Mouse (Mus musculus): ENCODE results near the gene Ctps. TPM values are rescaled to one million over a fixed set of nuclear protein-coding genes. Genes with fewer than 3 reads are reported as not detected.
"Not testable (repeated sequence)": the region's sequence is repeated elsewhere in the genome, so short reads cannot be mapped to it uniquely, and the experiment has no call there.

Gene Ctps
- 10 to 100 TPM; 62.2 to 62.5 TPM for total RNA-seq (2021)

DNA sequence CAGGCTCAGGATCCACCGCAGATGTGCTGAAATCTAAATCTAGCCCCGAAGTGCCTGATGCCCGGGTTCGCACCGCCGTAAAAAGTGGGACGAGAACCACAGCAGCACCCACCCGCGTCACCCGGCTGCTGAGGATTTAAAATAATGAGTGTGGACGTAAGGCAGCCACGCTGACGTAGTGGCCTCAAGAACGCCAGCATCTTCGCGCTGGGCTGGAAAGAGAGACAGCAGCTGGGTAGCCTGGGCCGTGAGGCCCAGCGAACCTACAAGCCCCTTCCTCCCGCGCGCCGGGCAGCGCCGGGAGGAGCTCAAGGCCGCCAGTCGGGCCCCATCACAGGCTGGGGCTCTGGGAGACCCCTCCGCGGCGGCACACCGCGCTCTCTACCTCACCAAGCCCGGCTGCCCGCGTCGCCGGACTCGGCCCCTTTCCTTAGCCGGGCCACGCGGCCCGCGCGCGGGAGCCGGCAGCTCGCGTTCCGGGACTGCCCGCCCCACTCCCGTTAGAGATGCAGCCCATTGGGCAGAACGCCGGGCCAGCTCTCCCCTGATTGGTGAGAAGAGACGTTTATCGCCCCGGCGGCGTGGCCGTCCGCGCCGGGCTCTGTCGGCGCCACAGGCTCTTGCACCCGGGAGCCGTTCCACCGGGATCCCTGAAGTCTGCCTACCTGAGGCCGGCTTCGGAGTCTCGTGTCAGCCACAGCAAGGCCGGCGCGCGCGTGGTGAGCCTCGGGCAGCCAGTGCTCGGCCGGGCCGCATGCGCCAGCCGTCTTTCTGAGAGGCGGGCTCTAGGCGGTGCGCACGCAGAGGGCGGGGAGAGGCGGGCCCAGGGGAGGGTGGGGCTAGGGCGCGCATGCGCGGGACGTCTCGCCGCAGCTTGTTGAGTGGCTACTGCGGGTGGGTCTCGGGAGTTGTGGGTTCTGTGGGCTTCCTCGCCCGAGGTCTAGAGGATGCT lies at the start of gene Ctps:
Ctps (minus strand) TSS at position 791 of the 952 bp plus-strand sequence.
- DNase-seq (ENCODE audit: extremely low spot score in 1 of 2, low spot score in 2 of 2) = peak; percentile 90 to 96
- intact Hi-C loops (cut with DNase I) = no loop called here

DNA sequence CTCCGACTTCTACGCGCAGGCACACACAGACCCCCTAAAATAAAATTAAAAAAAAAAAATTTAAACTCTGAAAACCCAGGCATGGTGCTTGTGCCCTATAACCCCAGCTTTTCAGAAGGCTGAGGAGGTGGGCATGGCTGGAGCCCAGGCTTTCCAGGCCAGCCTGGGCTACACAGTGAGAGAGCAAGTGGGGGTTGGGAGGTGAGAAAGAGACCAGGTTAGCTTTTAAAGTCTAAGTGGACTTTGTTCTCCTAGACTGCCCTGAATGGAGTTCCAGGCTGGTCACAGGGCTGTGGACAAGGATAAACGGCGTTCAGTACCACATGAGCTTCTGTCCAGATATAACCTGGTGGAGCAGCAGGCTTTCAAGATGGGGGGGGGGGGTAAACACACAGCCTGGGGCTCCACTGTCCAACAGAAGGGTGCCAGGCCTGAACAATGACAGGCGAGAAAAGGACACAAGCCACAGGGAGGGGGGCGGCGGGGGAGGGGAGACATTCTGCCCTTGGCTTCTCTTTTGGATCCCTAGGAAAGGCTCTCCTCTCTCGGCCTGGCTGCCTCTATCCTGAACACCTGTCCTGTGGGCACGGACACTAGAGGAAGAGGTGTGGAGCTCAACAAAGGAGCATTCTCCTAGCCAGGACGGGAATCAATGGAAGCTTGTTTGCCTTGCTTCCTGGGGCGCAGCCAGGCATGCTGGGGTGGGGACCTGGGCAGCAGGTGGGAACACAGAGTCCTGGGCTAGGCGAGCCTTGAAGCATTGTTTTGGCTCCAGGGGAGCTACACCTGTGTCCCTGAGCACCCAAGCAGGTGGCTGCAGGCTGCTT lies 46.3 kb upstream of the Ctps start:
- DNase-seq (ENCODE audit: extremely low spot score in 1 of 2, low spot score in 2 of 2) = no peak
- intact Hi-C loops (cut with DNase I) = loop anchor here (5.0 kb wide), 1 partner anchor 46 kb away; no protein-coding TSS in a partner anchor

DNA sequence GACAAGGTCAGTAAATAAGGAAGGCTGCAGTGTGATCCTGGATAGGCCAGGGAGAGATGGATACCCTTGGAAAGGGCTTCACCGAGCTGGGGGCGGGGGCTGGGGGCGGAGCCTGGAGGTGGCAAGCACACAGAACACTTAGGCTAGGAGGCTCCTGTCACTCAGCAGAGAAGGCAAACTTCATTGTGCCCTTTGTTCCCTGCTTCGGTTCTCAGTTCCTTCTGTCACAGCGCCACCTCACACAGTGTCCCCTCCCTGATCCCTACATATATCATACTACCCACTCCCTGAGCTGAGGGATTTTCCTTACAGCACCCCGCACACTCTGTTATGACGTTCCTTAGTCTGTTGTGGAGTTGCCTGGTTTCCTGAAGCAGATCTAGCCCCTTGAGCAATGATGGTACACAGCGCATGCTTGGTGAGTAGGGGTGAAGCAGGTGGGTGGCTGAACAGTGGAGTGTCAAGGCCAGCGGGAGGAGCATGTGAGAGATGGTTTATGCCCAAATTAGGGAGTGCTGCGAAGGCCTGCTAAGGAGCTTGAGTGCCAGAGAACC lies 45.5 kb upstream of the Ctps start:
- peak in 1 of 2 experiments; percentile 37 for DNase-seq (ENCODE audit: extremely low spot score in 1 of 2, low spot score in 2 of 2)
- intact Hi-C loops (cut with DNase I) = loop anchor here (5.0 kb wide), 1 partner anchor 47 kb away; no protein-coding TSS in a partner anchor

DNA sequence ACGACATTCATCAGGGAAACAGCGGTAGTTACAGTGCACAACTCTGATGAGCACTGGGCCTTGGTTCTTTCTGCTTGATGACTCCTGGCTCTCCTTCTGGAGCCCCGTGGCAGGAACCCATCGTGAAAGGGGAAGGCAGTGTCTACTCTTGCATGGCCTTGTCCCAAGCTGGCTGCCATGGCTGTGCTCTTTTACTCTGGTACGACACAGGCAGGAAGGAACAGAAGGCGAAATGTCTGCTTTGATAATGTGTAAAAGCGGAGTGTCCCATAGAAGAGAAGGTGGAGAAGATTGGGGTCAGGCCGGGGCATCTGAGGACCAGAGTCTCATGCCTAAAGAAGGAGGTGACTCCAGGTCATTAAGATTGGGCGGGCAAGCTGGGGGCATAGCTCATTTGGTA lies 44.6 kb upstream of the Ctps start:
- DNase-seq (ENCODE audit: extremely low spot score in 1 of 2, low spot score in 2 of 2) = no peak
- intact Hi-C loops (cut with DNase I) = loop anchor here (5.0 kb wide), 1 partner anchor 48 kb away; no protein-coding TSS in a partner anchor

DNA sequence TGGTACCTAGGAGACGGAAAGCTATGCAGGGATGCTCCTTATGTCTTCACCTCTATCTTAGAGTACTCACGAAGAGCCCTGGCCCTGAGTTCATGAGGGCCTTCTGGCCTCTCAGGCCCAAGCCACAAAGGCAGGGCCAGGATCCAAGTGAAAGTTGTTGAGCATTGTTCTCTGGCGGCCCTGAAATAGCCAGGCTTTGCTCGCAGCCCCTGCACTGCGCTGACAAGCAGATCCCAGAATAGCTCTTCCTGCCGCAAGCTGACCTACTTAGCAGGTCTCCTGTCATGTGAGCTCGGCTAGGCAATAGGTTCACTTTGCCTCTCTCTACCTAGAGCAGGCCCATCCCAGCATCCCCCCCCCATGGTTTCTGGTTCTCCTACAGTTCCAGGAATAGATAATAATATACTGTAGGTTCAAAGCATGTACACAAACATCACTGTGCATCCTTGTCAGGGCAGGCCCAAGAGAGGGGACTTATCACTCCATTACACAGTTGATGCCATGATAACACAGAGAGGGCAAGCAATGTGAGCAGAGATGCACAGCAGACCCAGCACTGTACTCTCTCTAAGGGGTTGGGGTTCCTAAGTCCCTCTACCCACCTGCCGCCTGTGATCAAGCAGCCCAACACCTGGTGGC lies 43.7 kb upstream of the Ctps start:
- DNase-seq (ENCODE audit: extremely low spot score in 1 of 2, low spot score in 2 of 2) = peak; percentile 36 to 77
- intact Hi-C loops (cut with DNase I) = no loop called here

DNA sequence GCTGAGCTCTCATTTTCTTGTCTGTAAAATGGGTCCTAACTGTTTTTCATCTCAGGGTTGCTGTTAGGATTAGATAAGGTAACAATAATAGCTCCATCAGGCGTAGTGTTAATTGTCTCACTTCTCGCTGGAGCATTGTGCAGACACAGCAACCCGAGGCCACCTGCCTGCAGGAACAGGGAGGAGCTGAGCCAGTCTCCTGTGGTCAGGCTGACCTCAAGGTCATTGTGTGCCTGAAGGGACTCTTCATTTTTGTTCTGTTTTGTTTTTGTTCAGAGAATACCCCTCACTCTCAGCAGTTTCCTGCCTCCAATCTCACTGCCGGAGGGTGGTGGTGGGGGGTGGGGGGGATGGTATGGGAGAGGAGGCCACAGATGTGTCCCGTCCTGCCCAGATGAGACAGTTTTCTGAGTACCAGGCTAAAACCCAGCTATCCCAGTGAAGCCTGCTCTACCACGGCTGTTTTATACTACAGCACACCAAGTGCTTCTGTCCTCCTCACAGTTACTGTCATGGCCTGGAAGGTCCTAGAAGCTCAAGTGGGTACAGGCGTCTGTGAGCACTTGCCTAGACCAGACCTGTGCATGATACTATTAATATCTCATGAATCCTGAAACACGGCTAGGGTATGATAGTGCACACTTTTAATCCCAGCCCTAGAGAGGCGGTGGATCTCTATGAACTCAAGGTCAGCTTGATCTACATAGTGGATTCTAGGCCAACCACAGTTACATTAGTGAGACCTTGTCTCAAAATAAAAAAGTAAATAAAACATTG lies 42.4 kb upstream of the Ctps start:
- peak in 1 of 2 experiments; percentile 71 for DNase-seq (ENCODE audit: extremely low spot score in 1 of 2, low spot score in 2 of 2)
- intact Hi-C loops (cut with DNase I) = no loop called here

DNA sequence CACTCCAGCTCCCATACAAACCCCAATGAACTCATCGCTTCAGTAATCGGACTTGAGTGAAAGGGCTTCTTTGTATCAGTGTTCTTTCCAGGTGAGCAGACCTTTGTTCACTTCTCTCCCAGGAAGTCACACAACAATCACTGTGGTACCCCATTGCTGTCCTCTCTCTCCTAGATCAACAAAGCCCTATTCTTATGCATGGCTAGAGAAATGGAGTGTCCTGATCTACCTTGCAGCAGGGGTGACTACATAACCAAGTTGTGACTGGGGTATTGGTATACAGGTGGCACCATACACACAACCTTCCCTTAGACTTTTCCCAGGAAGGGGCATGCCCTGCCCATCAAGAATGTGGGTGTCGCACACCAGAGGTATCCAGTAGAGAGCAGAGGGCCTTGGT lies 40.9 kb upstream of the Ctps start:
- intact Hi-C loops (cut with DNase I) = no loop called here
- DNase-seq (ENCODE audit: extremely low spot score in 1 of 2, low spot score in 2 of 2) = no peak

DNA sequence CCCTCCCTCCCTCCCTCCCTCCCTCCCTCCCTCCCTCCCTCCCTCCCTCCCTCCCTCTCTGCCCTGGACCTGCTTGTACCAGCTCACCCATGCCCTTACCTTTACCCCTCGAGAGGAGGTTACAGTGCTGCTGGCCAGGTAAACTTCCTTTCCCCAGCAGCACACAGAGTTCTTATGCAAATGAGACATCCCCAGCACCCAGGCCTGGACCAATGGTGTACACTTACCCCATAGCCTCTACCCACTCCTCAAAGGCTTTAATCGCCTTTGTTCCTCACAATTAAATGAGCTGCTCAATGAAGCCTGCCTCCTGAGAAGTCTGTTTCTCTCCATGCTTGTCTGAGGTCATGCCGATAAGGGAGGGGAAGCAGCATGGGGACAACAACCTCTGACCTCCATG lies 36.9 kb upstream of the Ctps start:
- intact Hi-C loops (cut with DNase I) = no loop called here
- no peak for DNase-seq (ENCODE audit: extremely low spot score in 1 of 2, low spot score in 2 of 2)

DNA sequence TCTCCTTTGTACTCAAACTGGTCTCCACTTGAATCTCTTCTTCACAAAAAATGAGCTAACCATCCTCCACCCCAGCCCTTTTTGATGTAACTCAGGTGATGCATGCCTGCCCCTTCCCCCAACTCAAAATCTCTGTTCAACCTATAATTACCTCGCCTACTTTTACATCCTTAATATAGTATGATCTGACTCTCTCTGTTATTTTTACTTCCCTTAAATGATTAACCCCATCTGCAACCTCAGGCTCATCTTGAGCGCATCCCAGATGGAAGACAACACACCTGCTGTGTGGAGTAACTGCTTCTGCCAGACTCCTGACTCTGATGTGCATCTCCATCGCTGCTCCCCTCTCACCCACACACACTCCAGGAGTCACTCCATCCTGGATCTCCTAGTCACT lies 32.6 kb upstream of the Ctps start:
- intact Hi-C loops (cut with DNase I) = no loop called here
- DNase-seq (ENCODE audit: extremely low spot score in 1 of 2, low spot score in 2 of 2) = no peak

DNA sequence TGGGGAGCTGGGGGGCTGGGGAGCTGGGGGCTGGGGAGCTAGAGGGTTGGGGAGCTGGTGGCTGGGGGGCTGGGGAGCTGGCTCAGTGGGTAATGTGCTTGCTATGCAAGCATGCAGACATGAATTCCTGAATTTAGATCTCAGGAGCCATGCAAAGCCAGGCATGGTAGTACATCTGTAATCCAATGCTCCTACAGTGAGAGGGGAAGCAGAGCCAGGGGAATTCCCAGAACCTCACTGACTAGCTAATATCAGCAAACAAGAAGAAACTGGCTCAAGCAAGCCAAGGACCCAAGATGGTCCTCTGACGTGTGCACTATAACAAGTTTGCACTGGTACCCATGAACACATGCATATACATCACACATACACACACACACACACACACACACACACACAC lies 31.7 kb upstream of the Ctps start:
- intact Hi-C loops (cut with DNase I) = no loop called here
- DNase-seq (ENCODE audit: extremely low spot score in 1 of 2, low spot score in 2 of 2) = no peak

DNA sequence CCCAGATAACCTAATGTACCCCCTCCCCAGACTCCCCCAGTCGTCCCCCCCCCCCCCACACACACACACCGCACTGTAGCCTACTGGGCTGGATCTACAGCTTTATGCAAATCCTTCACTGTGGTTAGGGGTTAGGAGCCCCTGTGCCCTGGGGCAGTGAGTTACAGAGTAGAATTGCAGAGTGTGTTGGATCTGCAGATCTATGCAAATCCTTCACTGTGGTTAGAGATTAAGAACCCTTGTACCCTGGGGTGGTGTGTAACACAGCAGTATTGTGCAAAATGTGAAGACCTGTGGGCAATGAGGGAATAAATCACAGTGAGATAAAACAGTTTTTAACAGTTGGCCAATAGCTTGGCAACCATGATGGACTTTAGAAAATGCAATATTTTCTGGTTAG lies 28.8 kb upstream of the Ctps start:
- intact Hi-C loops (cut with DNase I) = loop anchor here (10.0 kb wide), 1 partner anchor 286 kb away; no protein-coding TSS in a partner anchor
- DNase-seq (ENCODE audit: extremely low spot score in 1 of 2, low spot score in 2 of 2) = no peak

DNA sequence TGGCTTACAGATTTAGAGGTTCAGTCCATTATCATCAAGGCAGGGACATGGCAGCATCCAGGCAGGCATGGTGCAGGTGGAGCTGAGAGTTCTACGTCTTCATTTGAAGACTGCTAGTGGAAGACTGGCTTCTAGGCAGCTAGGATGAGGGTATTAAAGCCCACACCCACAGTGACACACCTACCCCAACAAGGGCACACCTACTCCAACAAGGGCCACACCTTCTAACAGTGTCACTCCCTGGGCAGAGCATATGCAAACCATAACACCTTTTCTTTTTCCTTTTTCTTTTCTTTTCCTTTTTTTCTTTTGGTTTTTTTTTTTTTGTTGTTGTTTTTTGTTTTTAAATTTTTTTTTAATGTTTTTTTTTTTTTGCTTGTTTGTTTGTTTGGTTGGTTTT lies 26.1 kb upstream of the Ctps start:
- intact Hi-C loops (cut with DNase I) = loop anchor here (10.0 kb wide), 1 partner anchor 289 kb away; no protein-coding TSS in a partner anchor
- not testable (repeated sequence) for DNase-seq (ENCODE audit: extremely low spot score in 1 of 2, low spot score in 2 of 2)

DNA sequence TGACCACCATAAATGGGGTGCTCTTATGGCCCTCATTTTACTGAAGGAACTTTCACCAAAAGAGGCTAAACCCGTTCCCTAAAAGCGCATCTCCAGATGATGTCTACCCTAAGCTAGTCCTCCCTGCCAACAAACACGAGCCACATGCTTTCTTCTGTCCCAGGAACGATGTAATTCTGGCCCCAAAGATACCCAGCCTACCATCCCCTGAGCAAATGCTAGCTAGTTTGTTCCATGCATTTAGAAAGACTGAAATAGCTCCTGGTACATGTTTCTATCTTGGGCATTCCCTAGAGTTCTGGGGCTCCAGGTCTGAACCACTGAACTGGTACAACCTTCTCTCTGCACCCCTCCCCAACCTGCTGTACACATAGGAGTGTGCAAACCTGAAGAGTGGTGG lies 20.9 kb upstream of the Ctps start:
- intact Hi-C loops (cut with DNase I) = loop anchor here (5.0 to 10.0 kb wide), 3 partner anchors 156 to 321 kb away; partner anchors contain the start of gene Kcnq4
- DNase-seq (ENCODE audit: extremely low spot score in 1 of 2, low spot score in 2 of 2) = no peak

DNA sequence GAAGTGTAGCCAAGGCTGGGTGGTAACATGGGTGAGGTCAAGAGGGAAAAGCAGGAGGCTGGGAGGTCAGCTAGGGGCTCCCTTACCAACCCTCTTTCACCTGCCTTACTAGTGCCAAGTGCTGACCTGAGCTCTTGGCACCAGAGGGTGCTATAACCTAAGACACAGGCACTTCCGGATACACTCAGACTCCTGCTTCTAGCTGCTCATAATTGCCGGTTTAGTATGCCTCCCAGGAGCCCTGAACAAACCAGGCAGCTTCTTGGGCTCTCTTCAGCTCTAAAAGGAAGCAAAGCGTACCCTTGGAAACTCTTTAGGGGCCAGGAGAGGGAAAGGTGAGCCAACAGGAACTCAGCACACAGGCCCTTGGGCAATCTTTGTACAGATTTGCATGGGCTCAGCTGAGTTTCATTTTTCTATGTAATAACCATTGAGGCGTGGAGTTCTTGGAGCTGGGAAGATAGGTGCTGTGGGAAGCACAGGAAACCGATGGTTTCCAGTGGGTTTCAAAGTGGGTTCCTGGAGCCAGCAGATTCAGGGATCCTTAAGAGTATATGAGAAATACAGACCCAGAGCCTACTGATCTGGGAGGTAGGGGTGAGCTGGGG lies 19.8 kb upstream of the Ctps start:
- intact Hi-C loops (cut with DNase I) = loop anchor here (2.0 to 10.0 kb wide), 4 partner anchors 93 to 322 kb away; partner anchors contain the start of gene Kcnq4
- DNase-seq (ENCODE audit: extremely low spot score in 1 of 2, low spot score in 2 of 2) = peak; percentile 56 to 60

DNA sequence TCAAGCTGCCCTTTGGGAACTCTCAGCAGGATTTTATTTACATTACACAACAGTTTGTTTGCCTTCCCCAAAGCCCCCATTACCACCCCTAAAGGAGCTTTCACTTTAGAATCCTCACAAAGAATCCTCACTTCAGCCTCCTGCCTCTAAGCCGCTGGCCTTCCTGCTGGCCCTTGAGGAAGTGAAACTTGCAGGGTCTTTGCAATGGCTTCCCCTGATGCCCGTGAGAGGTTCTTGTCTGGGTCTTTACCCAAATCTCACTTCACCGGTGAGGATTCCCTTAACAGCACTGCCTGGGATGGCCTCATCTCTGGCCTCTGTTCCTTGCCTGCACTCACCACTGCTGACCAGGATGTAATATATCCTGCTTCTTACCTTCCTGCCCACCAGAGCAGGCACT lies 19.0 kb upstream of the Ctps start:
- no peak for DNase-seq (ENCODE audit: extremely low spot score in 1 of 2, low spot score in 2 of 2)
- intact Hi-C loops (cut with DNase I) = loop anchor here (2.0 kb wide), 1 partner anchor 94 kb away; no protein-coding TSS in a partner anchor

DNA sequence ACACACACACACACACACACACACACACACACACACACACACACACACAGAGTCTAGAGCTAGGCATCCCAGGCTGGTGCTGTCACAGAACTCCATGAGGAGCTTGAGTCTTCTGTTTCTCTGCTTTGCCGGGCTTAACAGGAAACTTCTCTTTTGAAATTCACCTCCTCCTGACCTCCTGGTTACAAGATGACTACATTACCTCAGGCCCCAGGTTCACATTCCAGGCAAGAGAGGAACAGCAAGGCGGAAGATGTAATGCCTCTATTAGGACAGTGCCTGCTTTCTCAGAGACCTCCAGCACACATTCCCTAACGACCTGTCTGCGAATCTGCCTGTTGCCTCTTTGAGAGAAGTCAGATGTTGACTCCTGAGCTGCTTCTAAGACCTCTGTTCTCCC lies 18.4 kb upstream of the Ctps start, which contains the start of gene Gm8439:
Gm8439 (plus strand) TSS at position 301 of the 400 bp plus-strand sequence.
- intact Hi-C loops (cut with DNase I) = loop anchor here (2.0 kb wide), 1 partner anchor 94 kb away; no protein-coding TSS in a partner anchor
- no peak for DNase-seq (ENCODE audit: extremely low spot score in 1 of 2, low spot score in 2 of 2)

DNA sequence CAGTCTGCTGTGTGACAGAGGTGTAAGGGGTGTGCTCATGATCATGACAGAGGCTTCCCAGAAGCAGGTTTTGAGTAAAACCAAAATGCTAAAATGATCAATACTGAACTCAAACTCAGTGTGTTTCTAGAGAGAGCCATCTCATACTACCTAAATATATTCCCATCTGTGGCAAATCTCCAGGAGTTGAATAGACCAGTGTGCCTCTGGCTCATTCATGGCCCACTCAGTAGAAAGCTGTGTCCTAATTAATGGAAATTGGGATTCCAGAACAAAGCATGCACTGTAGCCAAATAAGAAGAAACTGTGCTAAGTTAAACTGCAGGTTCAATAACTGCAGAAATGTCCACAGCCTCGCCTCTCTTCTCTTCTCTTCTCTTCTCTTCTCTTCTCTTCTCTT lies 16.9 kb upstream of the Ctps start:
- no peak for DNase-seq (ENCODE audit: extremely low spot score in 1 of 2, low spot score in 2 of 2)
- intact Hi-C loops (cut with DNase I) = no loop called here
